Mouse (Mus musculus) macrophage (primary cell): ENCODE results near the gene Cd2bp2. TPM values are rescaled to one million over a fixed set of nuclear protein-coding genes. Genes with fewer than 3 reads are reported as not detected.

Experiments used
- H3K27ac ChIP-seq: fragments of 350-480 bp; formaldehyde crosslinking; 2 replicates; pipeline ENCODE4 v1.9.0; 2021
- H3K36me3 ChIP-seq: fragments of 350-480 bp; formaldehyde crosslinking; 2 replicates; pipeline ENCODE4 v1.9.0; 2021; ENCODE audit errors: inconsistent target
- H3K4me3 ChIP-seq: fragments of 350-480 bp; formaldehyde crosslinking; 2 replicates; pipeline ENCODE4 v1.9.0; 2021; ENCODE audit errors: inconsistent target
- H3K79me2 ChIP-seq: fragments of 350-480 bp; formaldehyde crosslinking; 2 replicates; pipeline ENCODE4 v1.9.0; 2021; ENCODE audit errors: inconsistent target
- WGBS: methylation state at CpG from one replicate; pipeline ENCODE4 v1.1.7; 2026; ENCODE audit warnings: inconsistent platforms; ENCODE audit not compliant: missing documents; 5-methylcytosine and 5-hydroxymethylcytosine counted together
- polyA plus RNA-seq: library from polyadenylated mRNA; stranded (reverse); fragments of 250-400 nt; gene quantifications from 3 replicates; pipeline ENCODE4 v1.2.4, GENCODE M21; 2018; ENCODE audit warnings: inconsistent platforms
- total RNA-seq, 78 experiments: library from RNA; depleted of rRNA; stranded (reverse); fragments of 250-400 nt; gene quantifications; 1 replicate in 9 of 78; 2 replicates in 24 of 78; 3 replicates in 43 of 78; 4 replicates in 2 of 78; pipeline ENCODE4 v1.2.4; 2018; ENCODE audit warnings: inconsistent platforms in 56 of 78

The Cd2bp2 gene
- total RNA-seq (2018; cell fraction: chromatin; rRNA removed), result 100 to 1,000 TPM in 3 of 26 experiments, 10 to 100 TPM in 23; 29.8 to 112 (median 68.5) TPM
- total RNA-seq (2018; cell fraction: cytosol; rRNA removed), result 10 to 100 TPM; 22.4 to 51.5 (median 39.4) TPM
- total RNA-seq (2018; cell fraction: nucleus; rRNA removed), result 10 to 100 TPM; 39.2 to 86.4 (median 59.9) TPM
- polyA plus RNA-seq, result 36.2 to 55.7 TPM (median 41.4 TPM) in 3 replicates

DNA sequence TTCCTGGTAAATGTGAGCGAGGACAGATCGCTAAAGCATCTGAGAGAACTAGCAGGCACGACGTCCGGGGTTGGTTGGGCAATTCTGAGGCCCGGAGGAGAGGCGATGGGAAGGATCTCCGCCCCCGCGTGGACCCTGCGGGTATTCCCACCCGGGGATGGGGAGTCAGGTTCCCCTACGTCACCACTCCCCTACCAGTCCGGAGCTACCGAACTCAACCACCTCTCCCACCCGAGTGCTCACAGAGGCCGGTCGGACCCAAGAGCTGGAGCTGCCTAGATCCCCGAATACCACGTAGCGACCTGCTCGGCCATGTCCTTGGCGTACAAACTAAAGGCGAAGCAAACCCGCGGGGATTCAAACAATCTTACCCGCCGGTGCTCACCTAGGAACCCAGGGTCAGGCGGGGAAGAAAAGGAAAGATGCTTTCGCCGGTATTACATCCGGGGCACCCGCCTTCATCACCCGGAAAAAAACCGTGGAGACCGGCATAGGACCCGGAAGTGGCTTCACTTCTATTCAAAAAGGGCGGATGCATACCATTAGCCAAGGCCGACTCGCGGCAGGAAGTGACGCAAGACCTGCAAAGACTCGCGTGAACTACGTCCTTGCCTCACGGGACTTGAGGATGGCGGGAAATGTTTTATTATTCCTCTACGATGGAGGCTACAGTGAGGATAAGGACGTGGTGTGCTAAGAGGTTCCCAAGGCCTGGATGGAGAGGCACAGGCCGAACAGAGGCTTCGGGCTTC lies at the start of gene Cd2bp2:
TSS of gene Cd2bp2 (minus strand) at position 507 of the 752 bp plus-strand sequence.
- under 1% methylated on average over 48 of the region's 51 CpGs for WGBS
- H3K27ac ChIP-seq, result peak within 1 kb of the TSS; percentile 73

DNA sequence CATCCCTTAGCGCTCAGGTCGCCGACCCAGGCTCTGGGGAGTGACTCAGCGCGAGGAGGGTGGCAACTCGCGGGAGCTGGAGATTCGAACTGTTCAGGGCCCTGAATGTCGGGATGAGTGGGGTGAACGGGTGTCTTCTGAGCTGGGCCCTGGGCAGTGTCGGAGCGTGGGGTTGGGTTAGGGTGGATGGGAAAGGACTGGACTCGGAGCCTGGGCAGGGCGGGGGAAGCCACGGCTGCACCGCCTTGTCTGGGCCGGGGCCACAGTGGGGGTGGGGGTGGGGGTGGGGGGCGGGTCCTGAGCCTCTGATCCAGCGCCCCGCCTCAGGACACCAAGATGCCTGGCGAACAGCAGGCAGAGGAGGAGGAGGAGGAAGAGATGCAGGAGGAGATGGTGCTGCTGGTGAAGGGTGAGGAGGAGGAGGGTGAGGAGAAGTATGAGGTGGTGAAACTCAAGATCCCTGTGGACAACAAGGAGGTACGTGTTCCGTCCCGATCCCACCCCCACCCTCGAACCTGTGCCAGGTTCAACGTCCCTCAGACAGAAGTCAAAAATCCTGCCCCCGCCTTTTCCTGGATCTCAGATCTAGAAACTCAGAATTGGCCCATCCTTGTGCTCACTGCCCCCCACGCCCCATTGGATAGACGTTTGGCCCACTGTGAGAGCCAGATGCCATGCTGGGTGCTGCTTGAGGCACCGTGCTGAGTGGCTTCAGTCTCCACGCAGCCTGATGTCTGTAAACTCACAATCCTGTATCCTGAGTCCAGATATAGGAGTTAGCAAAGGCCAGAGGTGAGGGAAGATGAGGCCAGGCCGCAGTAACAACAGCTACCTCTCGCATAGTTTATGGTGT lies 49.0 kb upstream of the Cd2bp2 start:
- Histone ChIP-seq H3K36me3 (no peaks in the 10 kb centered on the region), H3K79me2 (peaks cover 7% of the 10 kb centered on the region; the same call in 1 of the 2 replicates), H3K4me3 (peak overlapping the region; percentile 50), H3K27ac (peak overlapping the region; percentile 44)
- WGBS, result 22% methylated on average over 23 of the region's 33 CpGs

More for the DNA sequence above, at the start of gene Cd2bp2:
- Histone ChIP-seq H3K4me3 (peak within 1 kb of the TSS; percentile 96), H3K79me2 (peaks cover 30% of the 10 kb centered on the region), H3K36me3 (peaks cover 60% of the 10 kb centered on the region)

DNA sequence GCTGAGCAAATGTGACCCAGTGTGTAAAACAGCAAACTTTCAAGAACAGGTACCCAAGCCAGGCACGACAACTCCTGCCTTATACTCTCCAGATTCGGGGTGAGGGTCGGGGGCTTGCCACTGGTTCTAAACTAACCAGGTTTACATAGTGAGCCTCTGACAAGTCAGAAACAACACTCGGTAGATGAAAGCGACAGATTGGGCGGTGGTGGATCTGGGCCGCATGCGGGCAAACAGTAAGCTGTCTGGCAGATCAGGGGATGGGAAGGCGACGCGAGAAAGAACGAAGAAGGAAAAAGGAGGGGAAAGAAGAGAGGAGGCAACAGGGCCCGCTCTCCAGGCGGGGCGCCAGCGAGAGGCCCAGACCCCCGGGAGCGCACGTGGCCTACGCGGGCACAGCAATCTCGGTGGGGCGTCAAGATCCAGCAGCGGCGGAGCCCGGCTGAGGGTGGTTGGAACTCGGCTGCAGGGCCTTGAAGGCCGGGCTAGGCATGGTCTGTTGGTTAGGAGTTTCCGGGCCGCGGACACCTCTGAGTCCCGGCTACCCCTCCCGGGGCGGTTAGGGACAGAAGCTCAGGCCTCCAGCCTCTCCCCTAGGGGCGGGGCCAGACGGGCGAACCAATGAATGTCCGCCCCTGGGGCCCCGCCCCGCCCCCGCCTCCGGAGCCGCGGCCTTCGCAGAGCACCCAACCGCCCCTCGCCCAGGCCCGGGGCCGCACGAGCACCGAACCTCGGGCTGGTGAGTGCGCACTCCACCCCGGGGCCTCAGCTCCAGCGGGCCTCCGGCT lies 48.2 kb upstream of the Cd2bp2 start, which contains the start of gene Zfp771:
TSS of gene Zfp771 (plus strand) at position 405 of the 788 bp plus-strand sequence.
- H3K4me3 ChIP-seq, result peak within 1 kb of the TSS; percentile 50
- H3K79me2 ChIP-seq, result peaks cover 7% of the 10 kb centered on the region; the same call in 1 of the 2 replicates
- no peaks in the 10 kb centered on the region for H3K36me3 ChIP-seq
- 4% methylated on average over 55 of the region's 56 CpGs for WGBS
- peak within 1 kb of the TSS; percentile 44 for H3K27ac ChIP-seq

DNA sequence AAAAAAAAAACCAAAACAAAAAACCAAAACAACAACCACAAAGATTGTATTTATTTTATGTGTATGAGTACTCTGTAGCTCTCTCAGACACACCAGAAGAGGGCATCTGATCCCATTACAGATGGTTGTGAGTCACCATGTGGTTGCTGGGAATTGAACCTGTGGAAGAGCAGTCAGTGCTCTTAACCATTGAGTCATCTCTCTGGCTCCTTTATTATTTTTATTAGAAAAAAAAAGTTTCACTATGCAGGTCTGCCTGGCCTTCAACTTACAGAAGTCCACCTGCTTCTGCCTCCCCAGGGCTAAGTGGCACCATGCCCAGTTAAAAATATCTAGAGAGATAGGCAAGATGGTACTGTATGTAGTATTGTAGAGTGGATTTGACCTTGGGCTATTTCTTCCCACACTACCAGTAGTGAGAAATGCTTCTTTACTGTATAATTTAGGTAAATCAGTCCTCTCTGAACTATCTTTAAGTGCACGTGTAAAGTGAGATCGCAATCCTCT lies 47.6 kb upstream of the Cd2bp2 start:
- Histone ChIP-seq H3K27ac (no peak overlapping the region), H3K36me3 (no peaks in the 10 kb centered on the region), H3K4me3 (peak overlapping the region; percentile 20; the same call in 1 of the 2 replicates), H3K79me2 (peaks cover 7% of the 10 kb centered on the region; the same call in 1 of the 2 replicates)
- 70% methylated on average over 2 of the region's 2 CpGs for WGBS

DNA sequence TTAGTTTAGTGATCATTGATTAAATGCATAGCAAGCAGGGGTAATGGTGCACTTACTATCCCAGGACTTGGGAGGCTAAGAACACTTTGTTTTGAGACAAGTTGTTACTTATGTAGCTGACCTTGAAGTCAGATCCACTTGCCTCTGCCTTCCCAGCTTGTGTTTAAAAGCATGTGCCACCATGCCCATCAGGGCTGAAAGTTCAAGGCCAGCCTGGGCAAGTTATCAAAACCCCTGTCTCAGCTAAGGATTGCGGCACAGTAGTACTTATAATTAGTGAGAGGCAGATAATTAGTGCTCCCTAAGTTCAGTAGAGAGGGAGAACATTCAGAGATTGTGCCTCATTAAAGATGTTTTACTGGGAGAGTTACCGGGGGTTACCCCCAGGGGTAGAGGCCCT lies 38.9 kb upstream of the Cd2bp2 start:
- H3K79me2 ChIP-seq, result peaks cover 31% of the 10 kb centered on the region
- WGBS, result 100% methylated on average over 2 of the region's 2 CpGs
- no peak overlapping the region for H3K27ac ChIP-seq
- H3K4me3 ChIP-seq, result no peak overlapping the region
- peaks cover 20% of the 10 kb centered on the region; the same call in 1 of the 2 replicates for H3K36me3 ChIP-seq

DNA sequence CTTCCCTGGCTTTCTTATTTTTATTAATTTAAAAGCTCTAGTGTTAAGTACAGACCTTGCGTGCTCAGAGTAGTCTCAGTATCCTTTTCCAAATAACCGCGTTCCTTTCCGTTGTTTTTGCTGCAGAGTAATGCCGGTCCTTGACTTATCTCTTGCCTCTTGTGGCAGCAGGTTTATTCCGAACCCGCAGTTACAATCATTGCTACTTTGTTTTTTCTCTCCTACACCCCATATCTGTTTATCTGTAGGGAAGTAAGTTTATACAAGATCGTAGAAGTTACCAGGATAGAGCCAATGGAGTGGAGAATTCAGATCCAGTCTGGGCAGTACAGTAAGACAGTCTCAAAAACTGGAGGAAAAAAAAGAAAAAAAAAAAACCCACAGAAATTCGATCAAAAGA lies 37.9 kb upstream of the Cd2bp2 start:
- WGBS, result 11% methylated on average over 9 of the region's 9 CpGs
- Histone ChIP-seq H3K79me2 (peaks cover 31% of the 10 kb centered on the region), H3K27ac (no peak overlapping the region), H3K36me3 (peaks cover 20% of the 10 kb centered on the region; the same call in 1 of the 2 replicates), H3K4me3 (peak overlapping the region; percentile 83)

DNA sequence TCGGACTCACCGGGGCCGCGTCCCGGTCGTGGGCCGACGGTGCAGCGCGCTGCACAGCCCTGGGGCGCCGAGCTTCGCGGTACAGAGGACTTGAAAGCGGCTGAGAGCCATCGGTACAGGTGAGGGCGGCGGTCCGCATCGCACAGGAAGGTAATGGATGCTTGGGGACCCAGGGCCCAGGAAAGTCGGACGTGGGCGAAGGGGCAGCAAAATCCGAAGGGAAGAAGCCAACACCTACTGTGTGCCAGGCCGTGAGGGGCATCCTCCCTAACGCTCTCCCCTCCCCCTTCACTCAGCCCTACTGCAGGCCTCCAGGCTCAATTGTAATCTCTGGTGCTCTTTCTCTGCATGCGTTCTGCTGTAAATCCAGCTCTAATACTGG lies 37.5 kb upstream of the Cd2bp2 start:
- Histone ChIP-seq H3K36me3 (peaks cover 20% of the 10 kb centered on the region; the same call in 1 of the 2 replicates), H3K79me2 (peaks cover 31% of the 10 kb centered on the region), H3K4me3 (peak overlapping the region; percentile 83), H3K27ac (no peak overlapping the region)
- whole genome bisulfite sequencing, result 0% methylated on average over 27 of the region's 27 CpGs

DNA sequence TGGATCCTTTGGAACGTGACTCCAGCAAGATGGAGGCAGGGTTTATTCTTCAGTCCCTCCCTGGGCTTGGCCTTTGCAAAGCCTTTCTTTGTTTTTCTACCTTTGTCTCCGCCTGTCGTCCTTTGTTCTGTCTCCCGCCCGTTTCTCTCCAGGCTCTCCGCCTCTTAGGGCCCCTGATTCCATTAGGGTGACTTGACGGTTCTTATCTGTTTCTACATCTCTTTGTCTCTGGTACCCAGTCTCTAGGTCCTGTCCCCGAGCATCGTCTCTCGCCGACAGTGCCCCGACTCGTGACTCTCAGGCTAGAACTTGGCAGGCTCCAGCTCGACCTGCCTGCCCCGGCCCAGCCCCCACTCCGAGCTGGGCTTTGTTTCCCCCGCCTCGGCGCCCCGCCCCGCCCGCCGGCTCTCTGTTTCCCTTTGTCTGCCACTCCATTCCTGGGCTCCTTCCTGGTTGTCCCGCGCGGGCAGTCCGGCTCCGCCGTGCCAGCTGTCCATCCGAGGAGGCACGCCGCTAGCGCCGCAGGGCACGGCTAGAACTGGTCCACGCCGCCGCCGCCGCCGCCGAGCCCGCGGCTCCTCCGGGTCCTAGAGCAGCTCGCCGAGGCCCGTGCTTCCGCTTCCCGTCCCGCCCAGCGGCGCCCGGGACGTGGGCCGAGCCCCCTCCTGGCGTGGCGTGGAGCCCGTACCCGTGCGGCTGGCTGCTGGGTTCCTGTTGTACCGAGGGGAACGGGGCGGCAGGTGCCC lies 36.9 kb upstream of the Cd2bp2 start, which contains the start of the genes Zfp553 and Sept1:
TSS of gene Zfp553 (plus strand) at position 440 of the 746 bp plus-strand sequence.
TSS of gene Sept1 (minus strand) at position 509 of the 746 bp plus-strand sequence.
- under 1% methylated on average over 63 of the region's 64 CpGs for WGBS
- Histone ChIP-seq H3K36me3 (peaks cover 20% of the 10 kb centered on the region; the same call in 1 of the 2 replicates), H3K79me2 (peaks cover 31% of the 10 kb centered on the region), H3K27ac (peak within 1 kb of the TSS; percentile 61), H3K4me3 (peak within 1 kb of the TSS; percentile 90)

DNA sequence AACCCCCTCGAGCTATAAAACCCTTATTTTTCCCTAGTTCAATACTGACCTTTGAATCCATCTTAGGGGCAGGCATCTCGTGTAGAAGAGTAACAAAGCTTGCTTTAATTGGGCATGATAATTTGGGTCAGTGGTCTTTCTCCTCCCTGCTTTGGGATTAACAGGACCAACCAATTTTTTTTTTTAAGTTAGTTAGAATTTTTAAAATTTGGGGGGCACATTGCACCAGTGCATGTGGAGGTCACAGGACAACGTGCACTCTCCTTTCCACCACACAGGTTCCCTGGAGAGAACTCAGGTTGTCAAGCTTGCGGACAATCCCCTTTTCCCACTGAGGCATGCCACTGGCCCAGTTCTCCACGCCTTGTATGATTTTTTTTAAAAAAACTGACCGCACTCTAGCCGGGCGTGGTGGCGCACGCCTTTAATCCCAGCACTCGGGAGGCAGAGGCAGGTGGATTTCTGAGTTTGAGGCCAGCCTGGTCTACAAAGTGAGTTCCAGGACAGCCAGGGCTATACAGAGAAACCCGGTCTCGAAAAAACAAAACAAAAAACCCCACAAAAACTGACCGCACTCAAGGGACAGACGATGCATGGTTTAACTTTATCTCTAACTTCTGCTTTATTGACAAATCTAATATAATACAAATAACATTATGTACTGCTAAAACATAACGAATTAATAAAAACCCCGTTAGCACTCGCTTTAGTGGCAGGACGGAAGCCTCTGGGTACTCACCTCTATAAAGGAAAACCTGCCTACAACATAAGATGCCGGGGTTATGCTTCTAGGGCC lies 36.2 kb upstream of the Cd2bp2 start:
- H3K36me3 ChIP-seq, result peaks cover 19% of the 10 kb centered on the region; the same call in 1 of the 2 replicates
- peak overlapping the region; percentile 90 for H3K4me3 ChIP-seq
- peak overlapping the region; percentile 61 for H3K27ac ChIP-seq
- 5% methylated on average over 13 of the region's 20 CpGs for WGBS
- peaks cover 31% of the 10 kb centered on the region for H3K79me2 ChIP-seq

DNA sequence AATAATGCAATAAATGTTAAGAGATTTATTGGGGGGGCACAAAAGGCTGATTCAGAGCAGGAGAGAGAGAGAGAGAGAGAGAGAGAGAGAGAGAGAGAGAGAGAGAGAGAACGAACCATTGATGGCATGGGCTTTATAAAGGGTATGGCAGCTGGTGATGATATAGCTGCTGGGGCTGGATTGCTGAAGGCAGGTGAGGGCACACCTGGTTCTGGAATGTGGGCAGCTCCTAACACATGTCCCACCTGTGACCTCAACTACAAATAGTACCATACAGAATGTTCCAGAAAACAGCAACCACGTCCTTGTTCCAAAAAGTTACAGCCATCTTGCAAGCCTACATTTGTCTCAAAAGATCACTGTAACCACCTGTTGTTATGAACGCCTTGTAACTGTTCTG lies 35.5 kb upstream of the Cd2bp2 start:
- Histone ChIP-seq H3K27ac (no peak overlapping the region), H3K79me2 (peaks cover 31% of the 10 kb centered on the region), H3K4me3 (no peak overlapping the region), H3K36me3 (peaks cover 13% of the 10 kb centered on the region; the same call in 1 of the 2 replicates)
- WGBS, result 56% methylated on average over 3 of the region's 3 CpGs

DNA sequence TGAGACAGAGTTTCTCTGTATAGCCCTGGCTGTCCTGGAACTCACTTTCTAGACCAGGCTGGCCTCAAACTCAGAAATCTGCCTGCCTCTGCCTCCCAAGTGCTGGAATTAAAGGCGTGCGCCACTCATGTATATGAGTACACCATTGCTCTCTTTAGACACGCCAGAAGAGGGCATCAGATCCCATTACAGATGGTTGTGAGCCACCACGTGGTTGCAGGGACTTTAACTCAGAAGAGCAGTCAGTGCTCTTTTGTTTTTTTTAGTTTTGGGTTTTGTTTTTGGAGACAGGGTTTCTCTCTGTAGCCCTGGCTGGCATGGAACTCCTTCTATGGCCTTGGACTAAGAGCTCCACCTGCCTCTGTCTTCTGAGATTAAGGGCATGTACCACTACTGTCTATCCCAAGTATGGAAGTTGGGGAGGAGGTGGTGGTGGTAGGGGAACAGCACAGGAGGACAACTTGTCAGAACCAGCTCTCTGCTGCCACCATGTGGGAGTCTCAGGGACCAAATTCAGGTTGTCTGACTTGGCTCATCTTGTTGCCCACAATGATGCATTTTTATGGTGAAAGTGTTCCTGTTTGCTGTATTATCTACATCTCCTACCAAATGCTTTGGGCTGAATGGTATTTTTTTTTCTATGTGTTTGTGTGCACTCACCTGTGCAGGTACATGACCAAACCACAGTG lies 32.9 kb upstream of the Cd2bp2 start:
- Histone ChIP-seq H3K4me3 (no peak overlapping the region), H3K79me2 (peaks cover 21% of the 10 kb centered on the region), H3K36me3 (no peaks in the 10 kb centered on the region), H3K27ac (no peak overlapping the region)
- 44% methylated on average over 4 of the region's 4 CpGs for WGBS
